Mouse (Mus musculus): ENCODE data around the gene Wdcp. TPM values are rescaled to one million over a fixed set of nuclear protein-coding genes. Genes with fewer than 3 reads are reported as not detected.

Wdcp gene
- polyA plus RNA-seq (2014; fragmentation: Illumina TruSeq; extraction: RNeasy Lipid Tissue Mini Kit (QIAGEN cat#74804); ENCODE audit: low read depth, low replicate concordance): 6.5 TPM

GRCm38 (mm10) chr12:4842890-4843597 is at the start of gene Wdcp:
TSS of gene Wdcp (plus strand) at chr12:4843303.

GRCm38 (mm10) chr12:4817361-4818101 is 25.6 kb upstream of the Wdcp start, which contains the start of gene Sf3b6:
TSS of gene Sf3b6 (plus strand) at chr12:4817544.

GRCm38 (mm10) chr12:4841392-4841887 is 1.7 kb upstream of the Wdcp start, which contains the start of gene Fkbp1b:
TSS of gene Fkbp1b (minus strand) at chr12:4841591.

GRCm38 (mm10) chr12:4874161-4874927 is 31.2 kb downstream of the Wdcp start, which contains the start of gene Mfsd2b:
TSS of gene Mfsd2b (minus strand) at chr12:4874359.

GRCm38 (mm10) chr12:4906951-4907906 is 64.1 kb downstream of the Wdcp start, which contains the start of gene Ubxn2a:
TSS of gene Ubxn2a (minus strand) at chr12:4907705.

Other genes with a start within 250 kb of the Wdcp start
- gene Fam228a, start 104.9 kb upstream of the Wdcp start, polyA plus RNA-seq (2014; fragmentation: Illumina TruSeq; extraction: RNeasy Lipid Tissue Mini Kit (QIAGEN cat#74804); ENCODE audit: low read depth, low replicate concordance): 2.3 TPM
- gene Pfn4, start 74.3 kb upstream of the Wdcp start, polyA plus RNA-seq (2014; fragmentation: Illumina TruSeq; extraction: RNeasy Lipid Tissue Mini Kit (QIAGEN cat#74804); ENCODE audit: low read depth, low replicate concordance): 6.1 TPM
- 4.6 TPM for gene Fam228b, start 74.0 kb upstream of the Wdcp start, polyA plus RNA-seq (2014; fragmentation: Illumina TruSeq; extraction: RNeasy Lipid Tissue Mini Kit (QIAGEN cat#74804); ENCODE audit: low read depth, low replicate concordance)
- gene Sf3b6, start 25.8 kb upstream of the Wdcp start, polyA plus RNA-seq (2014; fragmentation: Illumina TruSeq; extraction: RNeasy Lipid Tissue Mini Kit (QIAGEN cat#74804); ENCODE audit: low read depth, low replicate concordance): 81.3 TPM
- gene Fkbp1b, start 1.7 kb upstream of the Wdcp start, polyA plus RNA-seq (2014; fragmentation: Illumina TruSeq; extraction: RNeasy Lipid Tissue Mini Kit (QIAGEN cat#74804); ENCODE audit: low read depth, low replicate concordance): 10.0 TPM
- gene Mfsd2b, start 31.1 kb downstream of the Wdcp start, polyA plus RNA-seq (2014; fragmentation: Illumina TruSeq; extraction: RNeasy Lipid Tissue Mini Kit (QIAGEN cat#74804); ENCODE audit: low read depth, low replicate concordance): 1.8 TPM
- gene Ubxn2a, start 64.4 kb downstream of the Wdcp start, polyA plus RNA-seq (2014; fragmentation: Illumina TruSeq; extraction: RNeasy Lipid Tissue Mini Kit (QIAGEN cat#74804); ENCODE audit: low read depth, low replicate concordance): 41.6 TPM
- gene Atad2b, start 74.0 kb downstream of the Wdcp start, polyA plus RNA-seq (2014; fragmentation: Illumina TruSeq; extraction: RNeasy Lipid Tissue Mini Kit (QIAGEN cat#74804); ENCODE audit: low read depth, low replicate concordance): 9.2 TPM